Mouse (Mus musculus) olfactory bulb, adult 2 months (tissue): Measurements from ENCODE around the gene Psmb4. TPM values are rescaled to one million over a fixed set of nuclear protein-coding genes. Genes with fewer than 3 reads are reported as not detected.

Source experiments
- H3K27ac ChIP-seq: fragments of 200-500 bp; 2 replicates; pipeline ENCODE4 v1.5.1; 2012; ENCODE audit warnings: low read depth, low read length; ENCODE audit not compliant: insufficient read depth
- H3K4me1 ChIP-seq: fragments of 200-500 bp; 2 replicates; pipeline ENCODE4 v1.6.1; 2012; ENCODE audit warnings: low read length; ENCODE audit not compliant: control insufficient read depth, insufficient read depth
- H3K4me3 ChIP-seq: fragments of 200-500 bp; 2 replicates; pipeline ENCODE4 v1.5.1; 2012; ENCODE audit warnings: mild to moderate bottlenecking, low read depth, low read length, moderate library complexity; ENCODE audit not compliant: insufficient read depth
- CTCF ChIP-seq: fragments of 200-500 bp; IDR thresholded peaks from 2 replicates; pipeline ENCODE4 v1.5.1; 2012; ENCODE audit warnings: low read depth, mild to moderate bottlenecking, low read length, moderate library complexity; ENCODE audit not compliant: insufficient read depth
- POLR2A ChIP-seq: fragments of 200-500 bp; IDR thresholded peaks from 2 replicates; pipeline ENCODE4 v1.6.1; 2012; ENCODE audit warnings: mild to moderate bottlenecking, low read depth, low read length, moderate library complexity; ENCODE audit not compliant: insufficient read depth
- WGBS: fragments of 180-500 bp; shearing (Covaris S2); methylation state at CpG from one replicate; pipeline ENCODE4 v1.1.7; 2018; 5-methylcytosine and 5-hydroxymethylcytosine counted together
- polyA plus RNA-seq: library from polyadenylated mRNA; stranded (reverse); fragments of >200 nt; gene quantifications from 2 replicates; pipeline ENCODE4 v1.2.4, GENCODE M21; 2012; ENCODE audit warnings: low replicate concordance; ENCODE audit not compliant: missing spikeins, insufficient read depth, insufficient read length

Gene Psmb4
- polyA plus RNA-seq, 1 experiment, result not detected

DNA sequence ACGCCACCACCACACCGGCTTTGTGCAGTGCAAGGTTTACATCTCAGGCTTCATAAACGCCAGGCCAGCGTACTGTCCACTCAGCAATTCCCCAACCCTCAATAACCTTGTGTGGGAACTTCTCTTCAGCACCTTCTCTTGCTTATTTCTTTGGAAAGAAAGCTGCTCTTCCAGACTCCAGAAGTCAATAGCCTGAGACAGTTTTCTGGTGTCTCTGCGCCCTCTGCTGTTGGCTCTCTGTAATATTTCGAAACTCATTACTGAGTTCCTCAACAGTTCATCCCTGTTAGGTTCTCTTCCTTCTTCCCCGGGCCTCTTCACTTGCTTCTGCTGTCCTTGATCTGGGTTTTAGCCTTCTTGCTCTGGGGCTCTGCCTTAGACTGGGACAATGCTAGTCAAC lies 16.0 kb upstream of the Psmb4 start:
- Histone ChIP-seq H3K27ac (no peak overlapping the region), H3K4me3 (no peak overlapping the region), H3K4me1 (no peaks in the 10 kb centered on the region)
- TF ChIP-seq POLR2A, result no peak
- no peak for TF ChIP-seq CTCF
- 24% methylated on average over 7 of the region's 7 CpGs for WGBS

DNA sequence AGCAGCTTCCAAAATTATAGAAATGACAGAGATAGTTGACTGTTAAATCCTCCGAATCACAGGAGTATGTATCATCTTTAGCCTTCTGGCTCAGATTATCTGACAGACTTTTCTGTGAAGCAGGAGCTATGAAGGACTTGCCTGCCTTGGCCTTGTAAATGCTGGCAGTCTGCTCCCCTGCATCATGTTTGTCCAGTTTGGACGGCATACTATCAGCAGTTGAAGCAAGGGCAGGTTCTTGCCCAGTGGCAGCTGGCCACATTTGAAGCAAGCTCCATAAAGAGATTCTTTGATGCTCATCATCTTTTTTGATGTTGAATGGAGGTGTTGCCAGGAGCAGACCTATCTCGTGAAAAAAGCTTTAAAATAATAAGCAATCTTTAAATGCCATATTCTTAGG lies 7.3 kb upstream of the Psmb4 start:
- Histone ChIP-seq H3K4me3 (no peak overlapping the region), H3K27ac (no peak overlapping the region), H3K4me1 (no peaks in the 10 kb centered on the region)
- TF ChIP-seq CTCF, result no peak
- TF ChIP-seq POLR2A, result no peak
- 65% methylated on average over 3 of the region's 3 CpGs for WGBS

DNA sequence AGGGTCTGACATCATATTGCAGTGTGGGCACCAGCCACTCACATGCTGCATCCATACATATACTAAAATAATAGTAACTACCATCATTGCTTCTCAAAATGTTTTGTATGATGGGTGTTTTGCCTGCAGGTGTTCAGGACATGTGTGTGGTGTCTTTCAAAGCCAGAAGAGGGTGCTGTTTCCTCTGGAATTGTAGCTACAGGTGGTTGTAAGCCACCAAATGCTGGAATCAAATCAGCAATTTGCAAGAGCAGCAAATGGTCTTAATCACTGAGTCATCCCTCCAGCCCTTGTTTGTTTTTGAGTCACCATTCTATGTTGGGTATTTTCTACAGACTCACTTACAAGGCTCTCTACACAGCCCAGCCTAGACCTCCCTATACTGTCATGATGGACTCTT lies 1.8 kb upstream of the Psmb4 start:
- no peak for TF ChIP-seq CTCF
- no peak for TF ChIP-seq POLR2A
- Histone ChIP-seq H3K4me1 (peaks cover 5% of the 10 kb centered on the region), H3K27ac (no peak overlapping the region), H3K4me3 (no peak overlapping the region)

DNA sequence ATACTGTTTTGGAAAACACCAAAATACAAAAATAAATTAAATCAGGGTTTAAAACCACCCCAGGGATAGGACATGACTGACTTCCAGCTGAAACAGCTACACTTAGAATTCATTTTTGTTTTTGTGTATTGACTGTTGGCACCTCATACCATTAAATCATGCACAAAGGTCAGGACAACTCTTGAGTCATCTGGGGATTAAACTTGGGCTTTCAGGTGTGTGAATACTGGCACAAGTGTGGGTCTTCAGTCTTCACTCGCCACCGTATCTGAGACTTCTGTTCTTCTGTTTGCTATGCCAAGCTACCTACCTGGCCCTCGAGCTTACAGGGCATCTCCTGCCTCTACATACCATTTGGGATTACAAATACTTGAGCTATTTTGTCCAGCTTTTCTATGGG lies 4.2 kb downstream of the Psmb4 start:
- no peak overlapping the region for H3K4me3 ChIP-seq
- WGBS, result 83% methylated on average over 3 of the region's 3 CpGs
- TF ChIP-seq POLR2A (no peak), CTCF (no peak)
- H3K4me1 ChIP-seq, result peaks cover 5% of the 10 kb centered on the region
- no peak overlapping the region for H3K27ac ChIP-seq

DNA sequence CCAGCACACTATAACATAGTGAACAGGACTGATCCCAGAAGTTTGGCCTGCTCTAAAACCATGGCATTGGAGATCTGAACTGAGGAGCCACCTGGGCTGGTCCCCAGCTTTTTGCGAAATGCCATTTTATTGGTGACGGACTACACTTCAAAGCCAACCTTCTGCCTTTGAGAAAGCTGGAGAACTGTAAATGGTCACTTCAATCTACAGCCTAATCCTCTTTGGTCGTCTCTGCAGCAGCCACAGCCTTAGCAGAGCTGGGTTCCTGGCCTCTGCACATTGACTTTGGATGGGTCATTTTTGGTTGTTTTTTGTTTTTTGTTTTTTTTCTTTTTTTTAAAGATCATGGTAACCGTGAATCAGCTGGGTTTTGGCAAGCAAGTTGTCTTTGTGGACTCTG lies 4.9 kb downstream of the Psmb4 start:
- Histone ChIP-seq H3K27ac (no peak overlapping the region), H3K4me1 (peaks cover 5% of the 10 kb centered on the region)
- 63% methylated on average over 4 of the region's 4 CpGs for WGBS

DNA sequence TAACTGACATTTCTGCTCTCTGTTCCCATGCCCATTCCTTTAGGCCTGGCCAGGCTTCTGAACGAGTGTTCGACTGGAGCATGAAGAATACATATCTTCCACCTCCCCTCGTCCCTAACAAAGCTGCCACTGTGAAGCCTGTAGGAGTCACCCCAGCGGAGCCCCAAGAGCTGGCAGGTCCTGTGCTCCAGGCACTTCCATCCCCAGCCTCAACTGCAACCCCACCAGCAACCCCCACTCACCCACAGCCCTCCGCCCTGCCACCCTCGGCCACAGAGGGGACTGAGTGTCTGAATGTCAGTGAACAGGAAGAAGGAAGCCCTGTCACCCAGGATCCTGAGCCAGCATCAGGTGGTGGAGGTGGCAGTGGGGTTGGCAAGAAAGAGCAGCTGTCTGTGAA lies 8.1 kb downstream of the Psmb4 start:
- TF ChIP-seq CTCF (no peak), POLR2A (no peak)
- H3K4me3 ChIP-seq, result no peak overlapping the region
- WGBS, result 80% methylated on average over 6 of the region's 6 CpGs
- no peak overlapping the region for H3K27ac ChIP-seq
- H3K4me1 ChIP-seq, result no peaks in the 10 kb centered on the region

More for the DNA sequence above, 4.9 kb downstream of the Psmb4 start:
- TF ChIP-seq CTCF, result no peak
- TF ChIP-seq POLR2A, result no peak
- no peak overlapping the region for H3K4me3 ChIP-seq

DNA sequence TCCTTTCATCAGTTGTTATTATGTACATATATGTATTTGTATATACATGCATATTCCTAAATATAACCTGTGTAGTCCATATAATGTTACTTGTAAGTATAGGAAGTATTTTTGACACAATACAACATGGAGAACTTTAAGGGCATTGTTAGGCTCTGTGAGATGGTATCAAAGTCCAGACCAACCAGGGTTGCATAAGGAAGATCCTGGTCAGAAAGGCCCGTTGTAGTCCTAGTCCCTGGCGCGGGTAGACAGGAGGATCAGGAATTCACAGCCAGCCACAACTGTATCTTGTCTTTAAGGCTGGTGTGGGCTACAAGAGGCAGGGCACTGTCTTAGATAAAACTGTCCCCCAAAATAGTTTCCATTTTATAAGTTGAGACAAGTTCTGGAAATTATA lies 17.8 kb downstream of the Psmb4 start:
- Histone ChIP-seq H3K4me3 (no peak overlapping the region), H3K4me1 (no peaks in the 10 kb centered on the region), H3K27ac (no peak overlapping the region)
- no peak for TF ChIP-seq CTCF
- TF ChIP-seq POLR2A, result no peak
- WGBS, result 94% methylated on average over 3 of the region's 3 CpGs

DNA sequence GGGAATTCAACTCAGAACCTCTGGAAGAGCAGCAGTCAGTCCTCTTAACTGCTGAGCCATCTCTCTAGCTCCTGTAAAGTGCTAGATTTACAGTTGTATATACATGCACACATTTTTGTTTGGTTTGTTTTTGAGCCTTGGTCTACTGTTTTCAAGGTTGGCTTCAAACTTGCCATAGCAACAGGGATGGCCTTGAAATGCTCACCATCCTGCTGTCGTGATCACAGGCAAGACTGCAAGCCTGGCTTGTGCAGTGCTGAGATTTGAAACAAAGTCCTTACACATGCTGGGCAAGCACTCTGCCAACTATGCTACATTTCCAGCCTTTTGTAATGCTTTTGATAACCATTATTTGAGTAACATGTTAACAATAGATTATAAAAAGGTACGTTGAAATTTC lies 27.3 kb downstream of the Psmb4 start:
- no peak for TF ChIP-seq POLR2A
- TF ChIP-seq CTCF, result no peak
- 44% methylated on average over 2 of the region's 2 CpGs for WGBS

DNA sequence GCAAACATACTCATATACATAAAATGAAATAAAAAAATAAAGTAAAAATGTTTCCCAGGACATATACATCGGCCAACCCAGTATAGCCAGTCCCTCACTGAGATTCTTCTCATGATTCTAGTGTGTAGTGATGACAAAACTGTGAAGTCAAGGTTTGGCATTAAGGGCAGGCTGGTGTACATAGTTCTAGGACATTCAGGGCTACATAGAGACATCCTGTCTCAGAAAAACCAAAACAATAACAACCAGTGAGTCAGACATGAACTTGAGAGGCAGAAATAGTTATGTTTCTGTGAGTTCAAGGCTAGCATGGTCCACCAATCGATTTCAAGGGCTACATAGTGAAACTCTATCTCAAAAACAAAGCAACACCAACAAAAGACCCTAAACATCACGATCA lies 34.5 kb downstream of the Psmb4 start:
- no peak overlapping the region for H3K4me3 ChIP-seq
- no peak overlapping the region for H3K27ac ChIP-seq
- WGBS, result 69% methylated on average over 3 of the region's 3 CpGs
- peaks cover 7% of the 10 kb centered on the region; the same call in 1 of the 2 replicates for H3K4me1 ChIP-seq
- TF ChIP-seq POLR2A (no peak), CTCF (no peak)

More for the DNA sequence above, 27.3 kb downstream of the Psmb4 start:
- Histone ChIP-seq H3K27ac (no peak overlapping the region), H3K4me3 (no peak overlapping the region), H3K4me1 (peaks cover 7% of the 10 kb centered on the region)

DNA sequence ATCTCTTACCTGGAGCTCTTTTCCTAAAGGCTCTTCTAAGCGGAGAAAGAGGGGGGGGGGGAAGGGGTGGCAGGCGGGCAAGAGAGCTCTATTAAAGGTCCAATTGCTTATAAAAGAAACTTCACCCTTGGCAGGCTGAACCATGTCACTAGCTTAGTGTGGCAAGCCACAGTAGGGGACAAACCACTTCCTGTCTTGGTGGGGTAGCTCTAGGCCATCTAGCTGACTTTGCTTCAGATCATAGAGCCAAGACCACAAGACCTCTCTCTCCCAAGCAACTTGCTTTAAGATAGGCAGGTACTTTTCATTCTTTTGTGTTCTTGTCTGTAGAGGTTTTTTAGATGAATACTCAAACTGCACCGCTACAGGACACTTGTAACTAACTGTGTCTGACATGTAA lies 35.0 kb downstream of the Psmb4 start:
- Histone ChIP-seq H3K27ac (no peak overlapping the region), H3K4me1 (peaks cover 7% of the 10 kb centered on the region; the same call in 1 of the 2 replicates), H3K4me3 (no peak overlapping the region)
- WGBS, result 50% methylated on average over 3 of the region's 3 CpGs
- TF ChIP-seq CTCF, result no peak
- TF ChIP-seq POLR2A, result no peak
